Mouse (Mus musculus) heart, embryonic 14.5 days (tissue): ENCODE measurements around the gene Tcta. TPM values are rescaled to one million over a fixed set of nuclear protein-coding genes. Genes with fewer than 3 reads are reported as not detected.

Source experiments
- ATAC-seq: fragments of 200-750 bp; cut with Nextera tagmentation; 2 replicates; pipeline ENCODE4 v1.8.0; 2017; ENCODE audit warnings: low read depth, moderate TSS enrichment; ENCODE audit not compliant: insufficient number of reproducible peaks, insufficient read depth, low FRiP score
- H3K27ac ChIP-seq, 2 experiments: fragments of 200-500 bp in 1 of 2; fragments of 300-500 bp in 1 of 2; sonication (generic) in 1 of 2; replicated peaks in 1 of 2; 2 replicates each; pipeline ENCODE4 v1.5.1; 2012 to 2014; ENCODE audit warnings: low read depth in 2 of 2, low read length in 2 of 2, control low read depth in 1 of 2, mild to moderate bottlenecking in 1 of 2, mixed read lengths in 1 of 2; ENCODE audit not compliant: control insufficient read depth in 1 of 2, insufficient read depth in 1 of 2
- H3K27me3 ChIP-seq: fragments of 300-500 bp; sonication (generic); 2 replicates; pipeline ENCODE4 v1.6.1; 2014; ENCODE audit warnings: mild to moderate bottlenecking, low read length, control low read depth; ENCODE audit not compliant: control insufficient read depth, insufficient read depth
- H3K36me3 ChIP-seq: fragments of 300-500 bp; sonication (generic); 2 replicates; pipeline ENCODE4 v1.6.1; 2014; ENCODE audit warnings: mild to moderate bottlenecking, control low read depth, low read length, mixed read lengths; ENCODE audit not compliant: control insufficient read depth, insufficient read depth
- H3K4me1 ChIP-seq, 2 experiments: fragments of 200-500 bp in 1 of 2; fragments of 300-500 bp in 1 of 2; sonication (generic) in 1 of 2; 2 replicates each; pipeline ENCODE4 v1.6.1; 2012 to 2014; ENCODE audit warnings: low read length in 2 of 2, control low read depth in 1 of 2, mixed read lengths in 1 of 2; ENCODE audit not compliant: control insufficient read depth in 2 of 2, insufficient read depth in 2 of 2
- H3K4me2 ChIP-seq: fragments of 300-500 bp; sonication (generic); 2 replicates; pipeline ENCODE4 v1.6.1; 2014; ENCODE audit warnings: mild to moderate bottlenecking, low read length
- H3K4me3 ChIP-seq, 2 experiments: fragments of 200-500 bp in 1 of 2; fragments of 300-500 bp in 1 of 2; sonication (generic) in 1 of 2; 2 replicates each; pipeline ENCODE4 v1.5.1; 2012 to 2014; ENCODE audit warnings: low read length in 2 of 2, mild to moderate bottlenecking in 2 of 2, control low read depth in 1 of 2, low read depth in 1 of 2, moderate library complexity in 1 of 2; ENCODE audit not compliant: control insufficient read depth in 1 of 2, insufficient read depth in 1 of 2
- H3K9ac ChIP-seq: fragments of 300-500 bp; sonication (generic); 2 replicates; pipeline ENCODE4 v1.6.1; 2014; ENCODE audit warnings: mild to moderate bottlenecking, low read length
- H3K9me3 ChIP-seq: fragments of 300-500 bp; sonication (generic); 2 replicates; pipeline ENCODE4 v1.6.1; 2016; ENCODE audit warnings: low read length, control low read depth; ENCODE audit not compliant: control insufficient read depth
- WGBS: fragments of 180-500 bp; shearing (Covaris S2); extraction: QIAGEN DNeasy Blood & Tissue Kit; methylation state at CpG from one replicate; pipeline ENCODE4 v1.1.7; 2014; 5-methylcytosine and 5-hydroxymethylcytosine counted together
- polyA plus RNA-seq: library from polyadenylated mRNA; unstranded; fragments of >200 nt; fragmentation: Nextera tagmentation; extraction: Ambion mirVana; gene quantifications from 2 replicates; pipeline ENCODE4 v1.2.1, GENCODE M21; 2014

Gene Tcta
- polyA plus RNA-seq, 1 experiment from 2014 or later = 39.4 TPM

GRCm38 (mm10) chr9:108264191-108264921 is 41.6 kb downstream of the Tcta start:
- Histone ChIP-seq H3K4me1 (peaks cover 27 to 60% of the 10 kb centered on the region in 2 experiments), H3K27ac (peak overlapping the region; percentile 97 to 98), H3K4me2 (peak overlapping the region; percentile 68), H3K36me3 (no peaks in the 10 kb centered on the region), H3K4me3 (peak overlapping the region; percentile 82 to 98), H3K9me3 (no peaks in the 10 kb centered on the region), H3K9ac (peak overlapping the region; percentile 95), H3K27me3 (no peaks in the 10 kb centered on the region)
- ATAC-seq = peak; percentile 58
- under 1% methylated on average over 10 of the region's 10 CpGs for WGBS

GRCm38 (mm10) chr9:108263690-108264190 is 42.2 kb downstream of the Tcta start, which contains the start of gene Dag1:
TSS of gene Dag1 (minus strand) at chr9:108263958.
- H3K4me2 ChIP-seq = peak within 1 kb of the TSS; percentile 68
- H3K27me3 ChIP-seq = no peaks in the 10 kb centered on the region
- peak; percentile 95 for ATAC-seq
- peak within 1 kb of the TSS; percentile 97 to 98 for H3K27ac ChIP-seq
- no peaks in the 10 kb centered on the region for H3K9me3 ChIP-seq
- H3K4me1 ChIP-seq = peaks cover 27 to 66% of the 10 kb centered on the region in 2 experiments
- H3K9ac ChIP-seq = peak within 1 kb of the TSS; percentile 95
- H3K4me3 ChIP-seq = peak within 1 kb of the TSS; percentile 82 to 98
- under 1% methylated on average over 60 of the region's 71 CpGs for WGBS
- no peaks in the 10 kb centered on the region for H3K36me3 ChIP-seq

- Histone ChIP-seq H3K36me3 (no peaks in the 10 kb centered on the region), H3K9ac (peak overlapping the region; percentile 95), H3K27me3 (no peaks in the 10 kb centered on the region), H3K4me3 (peak overlapping the region; percentile 82 to 98), H3K4me1 (peaks cover 23 to 62% of the 10 kb centered on the region in 2 experiments), H3K9me3 (no peaks in the 10 kb centered on the region), H3K27ac (peak overlapping the region; percentile 97), H3K4me2 (peak overlapping the region; percentile 68)
- peak; percentile 40 for ATAC-seq
- WGBS = under 1% methylated on average over 58 of the region's 62 CpGs
These were observed 42.8 kb downstream of the Tcta start for GRCm38 (mm10) chr9:108263131-108263681.

DNA sequence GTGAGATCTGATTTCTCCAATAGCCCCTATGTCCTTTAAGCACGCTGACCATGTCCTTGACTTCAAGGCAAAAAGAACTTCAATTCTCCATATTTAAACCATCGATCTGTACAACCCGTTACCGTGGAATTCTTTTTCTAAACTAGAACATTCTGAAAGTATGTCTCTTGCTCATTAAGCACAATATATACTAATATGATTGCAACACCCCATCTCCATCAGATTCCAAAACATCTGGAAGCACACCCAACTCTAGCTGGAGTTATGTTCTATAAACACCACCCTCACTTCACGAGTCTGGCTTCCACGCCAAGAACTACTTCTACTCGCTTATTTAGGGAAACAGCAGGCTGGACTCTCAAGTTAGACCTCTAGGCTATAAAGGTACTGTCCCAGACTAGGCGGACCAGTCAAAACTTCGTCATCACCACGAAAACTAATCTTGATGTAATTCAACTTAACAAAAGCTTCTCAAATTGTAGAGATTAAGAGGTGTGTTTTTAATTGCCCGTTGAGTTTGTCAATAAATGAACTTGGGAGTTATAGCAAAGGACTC is 43.4 kb downstream of the Tcta start:
- Histone ChIP-seq H3K27ac (peak overlapping the region; percentile 97), H3K36me3 (no peaks in the 10 kb centered on the region), H3K9me3 (no peaks in the 10 kb centered on the region), H3K4me2 (peak overlapping the region; percentile 68), H3K4me1 (peaks cover 20 to 56% of the 10 kb centered on the region in 2 experiments), H3K9ac (peak overlapping the region; percentile 95), H3K27me3 (no peaks in the 10 kb centered on the region), H3K4me3 (peak overlapping the region; percentile 82 to 98)
- ATAC-seq = no peak
- 24% methylated on average over 11 of the region's 11 CpGs for WGBS

DNA sequence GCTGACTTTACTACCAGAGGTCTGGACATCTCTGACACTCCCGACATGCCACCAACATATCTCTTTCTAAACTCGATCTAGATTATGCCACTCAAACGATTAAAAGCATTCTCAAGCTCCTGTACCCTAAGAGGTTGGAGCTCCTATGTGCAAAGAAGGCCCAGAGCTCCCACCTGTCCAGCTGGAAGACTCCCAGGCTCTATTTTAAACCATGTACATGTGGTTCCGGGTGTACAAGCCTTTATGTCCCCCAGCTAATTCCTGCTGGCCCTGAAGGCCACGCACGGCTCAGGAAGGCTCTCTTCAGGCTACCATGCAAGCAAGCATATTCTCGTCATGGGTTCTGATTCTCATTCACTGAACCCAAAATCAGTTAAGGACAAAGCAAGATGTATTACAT is 44.1 kb downstream of the Tcta start:
- Histone ChIP-seq H3K4me3 (peak overlapping the region; percentile 82 to 98), H3K36me3 (no peaks in the 10 kb centered on the region; the same call in 1 of the 2 replicates), H3K9ac (peak overlapping the region; percentile 95), H3K4me1 (peaks cover 20 to 58% of the 10 kb centered on the region in 2 experiments), H3K27me3 (no peaks in the 10 kb centered on the region), H3K9me3 (no peaks in the 10 kb centered on the region), H3K4me2 (peak overlapping the region; percentile 68), H3K27ac (peak overlapping the region; percentile 14 to 97; a peak in 1 of 4 replicates)
- ATAC-seq = no peak
- 26% methylated on average over 7 of the region's 7 CpGs for WGBS

DNA sequence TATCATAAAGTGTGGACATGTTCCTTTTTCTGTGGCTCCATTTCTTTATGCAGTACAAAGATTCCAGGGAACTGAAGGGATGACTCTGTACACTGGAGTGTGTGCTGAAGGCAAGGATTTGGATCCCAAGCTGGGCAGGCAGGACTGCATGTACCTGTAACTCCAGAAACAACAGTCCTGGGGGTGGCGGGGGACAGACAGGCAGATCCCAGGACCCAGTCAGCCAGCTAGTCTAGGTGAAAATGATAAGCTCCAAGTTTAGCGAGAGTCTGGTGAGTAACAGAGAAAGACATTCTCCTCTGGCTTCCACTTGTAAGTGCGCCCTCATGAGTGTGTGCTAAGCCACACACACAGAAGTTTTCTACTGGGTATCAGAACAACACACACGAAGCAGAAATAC is 45.4 kb downstream of the Tcta start:
- ATAC-seq = no peak
- Histone ChIP-seq H3K4me3 (no peak overlapping the region), H3K27ac (peak overlapping the region; percentile 44 to 48; a peak in 3 of 4 replicates), H3K36me3 (peaks cover 1% of the 10 kb centered on the region; the same call in 1 of the 2 replicates), H3K9me3 (no peaks in the 10 kb centered on the region), H3K27me3 (no peaks in the 10 kb centered on the region), H3K4me1 (peaks cover 18 to 57% of the 10 kb centered on the region in 2 experiments), H3K9ac (no peak overlapping the region), H3K4me2 (peak overlapping the region; percentile 68; the same call in 1 of the 2 replicates)
- 28% methylated on average over 4 of the region's 4 CpGs for WGBS
